Mouse (Mus musculus) MEL (cell line): ENCODE results near the gene Tmem89. TPM values are rescaled to one million over a fixed set of nuclear protein-coding genes. Genes with fewer than 3 reads are reported as not detected.

Source experiments
- DNase-seq: peaks from one replicate; pipeline ENCODE4 v3.0.0; 2011; ENCODE audit warnings: low read depth, low spot score
- H3K27ac ChIP-seq: 2 replicates; pipeline ENCODE4 v1.5.1; 2012; ENCODE audit warnings: low read depth, mild to moderate bottlenecking, control low read depth, low read length, moderate library complexity; ENCODE audit not compliant: control insufficient read depth
- H3K27me3 ChIP-seq, 2 experiments: fragments of 150-350 bp in 1 of 2; sonication (generic) in 1 of 2; 2 replicates each; pipeline ENCODE4 v1.6.1; 2012; ENCODE audit warnings: low read length in 2 of 2, mild to moderate bottlenecking in 2 of 2, improper control_type of control experiment in 1 of 2, moderate library complexity in 1 of 2; ENCODE audit not compliant: insufficient read depth in 2 of 2, control insufficient read depth in 1 of 2
- H3K36me3 ChIP-seq, 2 experiments: 2 replicates each; pipeline ENCODE4 v1.6.1; 2012 to 2014; ENCODE audit warnings: low read length in 2 of 2, improper control_type of control experiment in 1 of 2, inconsistent platforms in 1 of 2, mild to moderate bottlenecking in 1 of 2; ENCODE audit not compliant: insufficient read depth in 2 of 2, control insufficient read depth in 1 of 2
- H3K4me1 ChIP-seq, 2 experiments: fragments of 150-350 bp in 1 of 2; sonication (generic) in 1 of 2; 2 replicates each; pipeline ENCODE4 v1.6.1; 2012; ENCODE audit warnings: low read length in 2 of 2, improper control_type of control experiment in 1 of 2, mild to moderate bottlenecking in 1 of 2; ENCODE audit not compliant: insufficient read depth in 2 of 2, control insufficient read depth in 1 of 2
- H3K4me3 ChIP-seq, 2 experiments: fragments of 150-350 bp in 1 of 2; sonication (generic) in 1 of 2; 2 replicates each; pipeline ENCODE4 v1.5.1; 2012; ENCODE audit warnings: low read depth in 2 of 2, low read length in 2 of 2, mild to moderate bottlenecking in 2 of 2, moderate library complexity in 2 of 2, control low read depth in 1 of 2, improper control_type of control experiment in 1 of 2; ENCODE audit not compliant: control insufficient read depth in 1 of 2, insufficient read depth in 1 of 2
- H3K79me2 ChIP-seq: 2 replicates; pipeline ENCODE4 v1.6.1; 2012; ENCODE audit warnings: mild to moderate bottlenecking, low read length, moderate library complexity; ENCODE audit not compliant: control insufficient read depth, poor library complexity, insufficient read depth
- H3K9ac ChIP-seq: 2 replicates; pipeline ENCODE4 v1.6.1; 2012; ENCODE audit warnings: low read depth, mild to moderate bottlenecking, control low read depth, low read length, moderate library complexity; ENCODE audit not compliant: control insufficient read depth, poor library complexity, severe bottlenecking
- H3K9me3 ChIP-seq: fragments of 150-350 bp; sonication (generic); replicated peaks from 2 replicates; pipeline ENCODE4 v1.6.1; 2012; ENCODE audit warnings: mild to moderate bottlenecking, low read length, improper control_type of control experiment, moderate library complexity; ENCODE audit not compliant: insufficient read depth
- BHLHE40 ChIP-seq: IDR thresholded peaks from 2 replicates; pipeline ENCODE4 v1.6.1; 2012; ENCODE audit warnings: low read depth, mild to moderate bottlenecking, inconsistent platforms, low read length, improper control_type of control experiment, borderline replicate concordance
- CHD1 ChIP-seq: IDR thresholded peaks from 2 replicates; pipeline ENCODE4 v1.6.1; 2012; ENCODE audit warnings: low read depth, mild to moderate bottlenecking, inconsistent platforms, low read length, improper control_type of control experiment
- CTCF ChIP-seq, 3 experiments: IDR thresholded peaks in 2 of 3; conservative IDR thresholded peaks in 1 of 3; 2 replicates each; pipeline ENCODE4 v1.5.1; 2011 to 2012; ENCODE audit warnings: low read length in 3 of 3, low read depth in 2 of 3, mild to moderate bottlenecking in 2 of 3, improper control_type of control experiment in 1 of 3, inconsistent platforms in 1 of 3, mixed read lengths in 1 of 3, moderate library complexity in 1 of 3; ENCODE audit not compliant: control insufficient read depth in 1 of 3, insufficient read depth in 1 of 3, poor library complexity in 1 of 3, severe bottlenecking in 1 of 3
- EP300 ChIP-seq, 2 experiments: IDR thresholded peaks; 2 replicates each; pipeline ENCODE4 v1.6.1; 2011; ENCODE audit warnings: improper control_type of control experiment in 2 of 2, low read length in 2 of 2, low read depth in 1 of 2, mild to moderate bottlenecking in 1 of 2
- GABPA ChIP-seq: IDR thresholded peaks from 2 replicates; pipeline ENCODE4 v1.6.1; 2012; ENCODE audit warnings: low read depth, mild to moderate bottlenecking, inconsistent platforms, low read length, improper control_type of control experiment, moderate library complexity
- GATA1 ChIP-seq: IDR thresholded peaks from 2 replicates; pipeline ENCODE4 v1.6.1; 2011; ENCODE audit warnings: low read depth, low read length, improper control_type of control experiment
- JUND ChIP-seq: IDR thresholded peaks from 2 replicates; pipeline ENCODE4 v1.6.1; 2011; ENCODE audit warnings: low read depth, mild to moderate bottlenecking, improper control_type of control experiment, low read length
- KAT2A ChIP-seq: conservative IDR thresholded peaks from 2 replicates; pipeline ENCODE4 v1.6.1; 2012; ENCODE audit warnings: low read depth, low read length, improper control_type of control experiment, inconsistent platforms
- MAZ ChIP-seq: IDR thresholded peaks from 2 replicates; pipeline ENCODE4 v1.6.1; 2012; ENCODE audit warnings: low read depth, mild to moderate bottlenecking, inconsistent platforms, low read length, improper control_type of control experiment
- MEF2A ChIP-seq: IDR thresholded peaks from 2 replicates; pipeline ENCODE4 v1.6.1; 2014; ENCODE audit warnings: low read depth, mild to moderate bottlenecking, inconsistent platforms, low read length, improper control_type of control experiment; ENCODE audit not compliant: poor library complexity, insufficient replicate concordance, severe bottlenecking; ENCODE audit errors: extremely low read depth
- MXI1 ChIP-seq: IDR thresholded peaks from 2 replicates; pipeline ENCODE4 v1.6.1; 2011; ENCODE audit warnings: mild to moderate bottlenecking, low read depth, low read length, improper control_type of control experiment
- MYC ChIP-seq: IDR thresholded peaks from 2 replicates; pipeline ENCODE4 v1.6.1; 2011; ENCODE audit warnings: low read depth, mild to moderate bottlenecking, low read length, improper control_type of control experiment, moderate library complexity
- NELFE ChIP-seq: IDR thresholded peaks from 2 replicates; pipeline ENCODE4 v1.6.1; 2011; ENCODE audit warnings: low read depth, low read length, improper control_type of control experiment
- NRF1 ChIP-seq: IDR thresholded peaks from 2 replicates; pipeline ENCODE4 v1.6.1; 2014; ENCODE audit warnings: low read depth, mild to moderate bottlenecking, inconsistent platforms, low read length, improper control_type of control experiment, moderate library complexity; ENCODE audit not compliant: poor library complexity, insufficient read depth, severe bottlenecking
- RCOR1 ChIP-seq: IDR thresholded peaks from 2 replicates; pipeline ENCODE4 v1.6.1; 2012; ENCODE audit warnings: low read depth, mild to moderate bottlenecking, inconsistent platforms, low read length, improper control_type of control experiment
- TAL1 ChIP-seq: IDR thresholded peaks from 2 replicates; pipeline ENCODE4 v1.6.1; 2012; ENCODE audit warnings: mild to moderate bottlenecking, inconsistent platforms, low read length, moderate library complexity, mixed read lengths
- TBP ChIP-seq: IDR thresholded peaks from 2 replicates; pipeline ENCODE4 v1.8.0; 2011; ENCODE audit warnings: low read depth, low read length, improper control_type of control experiment
- TCF12 ChIP-seq: IDR thresholded peaks from 2 replicates; pipeline ENCODE4 v1.6.1; 2014; ENCODE audit warnings: low read depth, mild to moderate bottlenecking, inconsistent platforms, low read length, improper control_type of control experiment, moderate library complexity
- USF1 ChIP-seq: IDR thresholded peaks from 2 replicates; pipeline ENCODE4 v1.6.1; 2014; ENCODE audit warnings: low read depth, mild to moderate bottlenecking, inconsistent platforms, low read length, improper control_type of control experiment, moderate library complexity
- ZC3H11A ChIP-seq: IDR thresholded peaks from 2 replicates; pipeline ENCODE4 v1.6.1; 2012; ENCODE audit warnings: low read depth, mild to moderate bottlenecking, inconsistent platforms, low read length, improper control_type of control experiment
- polyA plus RNA-seq, 2 experiments: library from polyadenylated mRNA; stranded (reverse) in 1 of 2; unstranded in 1 of 2; fragments of >175 nt in 1 of 2; fragments of >200 nt in 1 of 2; gene quantifications; 2 replicates each; pipeline versions ENCODE4 v1.2.1 to v1.2.4; 2012; ENCODE audit warnings: low replicate concordance in 2 of 2, low read depth in 1 of 2; ENCODE audit not compliant: insufficient read length in 2 of 2, insufficient read depth in 1 of 2, missing spikeins in 1 of 2
- total RNA-seq: library from RNA; depleted of rRNA; stranded (reverse); fragments of 300-350 nt; gene quantifications from 2 replicates; pipeline ENCODE4 v1.2.3, GENCODE M21; 2012; rRNA removed

Tmem89 gene
- total RNA-seq = not detected in 2 replicates
- polyA plus RNA-seq = not detected

DNA sequence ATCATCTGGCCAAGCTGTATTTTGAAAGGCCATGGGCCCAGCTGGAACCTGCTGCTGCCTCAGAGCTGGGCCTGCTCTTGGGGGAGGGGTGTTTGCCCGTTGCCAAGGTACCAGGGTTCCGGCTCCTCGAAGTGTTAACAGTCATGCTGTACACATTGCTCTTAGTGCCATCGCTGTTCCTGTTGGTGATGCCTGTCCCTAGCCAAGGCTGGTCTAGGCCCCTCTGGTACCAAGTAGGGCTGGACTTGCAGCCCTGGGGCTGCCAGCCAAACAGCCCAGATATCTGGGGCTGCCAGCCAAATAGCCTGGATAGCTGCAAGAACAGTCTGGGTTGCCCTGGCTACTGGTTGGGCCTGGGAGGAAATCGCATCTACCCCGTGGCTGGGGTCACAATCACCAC is at the start of gene Tmem89:
Gene Tmem89, plus strand, starts transcription at position 129 of the 400 bp plus-strand sequence.
- H3K36me3 ChIP-seq = no peaks in the 10 kb centered on the region

DNA sequence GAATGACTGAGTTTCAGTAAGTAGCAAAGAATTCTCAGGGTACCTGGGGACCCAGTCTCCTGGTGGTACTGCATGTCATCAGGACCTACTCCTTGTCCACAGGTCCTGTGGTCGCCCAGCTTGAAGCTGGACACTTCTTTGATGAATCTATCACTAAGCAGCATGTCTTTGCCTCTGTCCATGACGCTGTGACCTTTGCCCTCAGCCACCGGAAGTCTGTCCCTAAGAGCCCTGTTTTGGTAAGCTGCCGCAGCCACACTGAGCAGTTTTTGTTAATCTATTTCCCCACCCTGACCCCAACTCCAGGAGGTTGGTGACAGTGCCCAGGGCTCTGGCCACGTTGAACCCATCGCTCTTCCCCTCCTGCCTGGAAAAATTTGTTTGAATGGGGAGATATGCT is 2.1 kb upstream of the Tmem89 start:
- H3K27me3 ChIP-seq = no peaks in the 10 kb centered on the region; a peak in 1 of 4 replicates
- no peak overlapping the region for H3K9ac ChIP-seq
- H3K4me3 ChIP-seq = no peak overlapping the region
- no peak overlapping the region for H3K27ac ChIP-seq
- H3K36me3 ChIP-seq = no peaks in the 10 kb centered on the region
- H3K79me2 ChIP-seq = no peaks in the 10 kb centered on the region
- no peak for TF ChIP-seq MAZ
- no peak for TF ChIP-seq KAT2A
- TF ChIP-seq ZC3H11A = no peak
- TF ChIP-seq GABPA = no peak
- TF ChIP-seq RCOR1 = no peak
- TF ChIP-seq MEF2A = no peak
- TF ChIP-seq TCF12 = no peak
- TF ChIP-seq NRF1 = no peak
- no peak for TF ChIP-seq MYC
- TF ChIP-seq GATA1 = no peak
- no peak for TF ChIP-seq JUND
- no peak for TF ChIP-seq EP300 (IDR thresholded peaks at IDR 0.05; ENCODE audit: low read depth in 1 of 2, low read length in 2 of 2)
- TF ChIP-seq CHD1 = no peak
- no peak for TF ChIP-seq TBP
- TF ChIP-seq CTCF (IDR thresholded peaks at IDR 0.05 in 2 of 3, conservative IDR thresholded peaks at IDR 0.05 in 1 of 3; ENCODE audit: control insufficient read depth in 1 of 3, insufficient read depth in 1 of 3, low read depth in 2 of 3, low read length in 3 of 3, poor library complexity in 1 of 3, severe bottlenecking in 1 of 3) = no peak
- no peak for TF ChIP-seq USF1
- no peak for TF ChIP-seq MXI1
- TF ChIP-seq TAL1 = no peak
- no peak for TF ChIP-seq BHLHE40
- no peak for TF ChIP-seq NELFE
- no peaks in the 10 kb centered on the region for H3K4me1 ChIP-seq
- no peak for DNase-seq
- no peaks in the 10 kb centered on the region for H3K9me3 ChIP-seq

More for the DNA sequence above, at the start of gene Tmem89:
- no peak for TF ChIP-seq MAZ
- Histone ChIP-seq H3K27ac (no peak within 1 kb of the TSS), H3K4me1 (no peaks in the 10 kb centered on the region), H3K9me3 (no peaks in the 10 kb centered on the region), H3K79me2 (no peaks in the 10 kb centered on the region), H3K27me3 (peaks cover 0 to 2% of the 10 kb centered on the region in 2 experiments; a peak in 2 of 4 replicates), H3K9ac (no peak within 1 kb of the TSS), H3K4me3 (no peak within 1 kb of the TSS)
- no peak for DNase-seq
